Mouse (Mus musculus) heart, adult 2 months (tissue): ENCODE data around the gene Txnrd2.

Experiments
- CTCF ChIP-seq: fragments of 200-600 bp; IDR thresholded peaks from 2 replicates; pipeline ENCODE4 v1.8.1; 2022; ENCODE audit warnings: antibody characterized with exemption, mild to moderate bottlenecking, moderate library complexity
- EP300 ChIP-seq: fragments of 200-500 bp; IDR thresholded peaks from 2 replicates; pipeline ENCODE4 v1.6.1; 2011; ENCODE audit warnings: low read depth, low read length, control low read depth; ENCODE audit not compliant: insufficient read depth
- POLR2A ChIP-seq: fragments of 200-500 bp; IDR thresholded peaks from 2 replicates; pipeline ENCODE4 v1.6.1; 2011; ENCODE audit warnings: mild to moderate bottlenecking, low read depth, low read length, control low read depth; ENCODE audit not compliant: insufficient read depth

DNA sequence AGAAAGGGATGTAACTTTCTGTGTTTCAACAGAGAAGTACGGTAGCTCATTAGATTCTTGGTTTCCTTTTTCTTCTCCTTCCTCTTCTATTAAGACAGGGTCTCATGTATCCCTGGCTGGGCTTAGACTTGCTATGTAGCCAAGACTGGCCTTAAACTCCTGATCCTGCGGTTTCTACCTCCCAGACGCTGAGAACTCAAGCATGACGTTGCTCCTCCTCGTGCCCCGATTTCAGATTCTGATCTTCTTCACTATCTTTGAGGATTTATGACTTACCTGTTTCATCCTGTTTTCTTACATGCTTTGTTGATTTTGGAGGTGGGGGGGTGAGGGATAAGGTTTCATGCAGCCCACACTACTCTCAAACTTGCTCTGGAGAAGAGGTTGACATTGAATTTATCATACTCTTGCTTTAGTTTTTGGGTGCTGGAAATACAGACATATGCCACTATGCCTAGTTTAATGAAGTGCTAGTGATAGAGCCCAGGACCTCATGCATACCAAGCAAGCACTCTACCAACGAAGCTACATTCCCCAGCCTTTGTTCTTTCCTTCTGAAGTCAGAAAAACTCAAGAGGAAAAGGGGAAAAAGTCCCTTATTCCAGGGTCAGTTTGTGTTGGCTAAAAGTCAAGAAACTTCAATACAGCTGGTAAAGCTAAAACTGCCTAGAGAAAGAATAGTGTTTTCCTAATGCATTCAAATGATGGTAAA lies 2.8 kb upstream of the Txnrd2 start:
- TF ChIP-seq CTCF (no peak), POLR2A (no peak), EP300 (no peak)
